Mouse (Mus musculus) right cerebral cortex, adult 2 months (tissue): ENCODE data around the gene Mgat5.

Experiments
- DNase-seq, 2 experiments: peaks; one replicate each; pipeline ENCODE4 v3.0.0; 2021 to 2022; ENCODE audit warnings: low spot score in 2 of 2

Mgat5 gene

DNA sequence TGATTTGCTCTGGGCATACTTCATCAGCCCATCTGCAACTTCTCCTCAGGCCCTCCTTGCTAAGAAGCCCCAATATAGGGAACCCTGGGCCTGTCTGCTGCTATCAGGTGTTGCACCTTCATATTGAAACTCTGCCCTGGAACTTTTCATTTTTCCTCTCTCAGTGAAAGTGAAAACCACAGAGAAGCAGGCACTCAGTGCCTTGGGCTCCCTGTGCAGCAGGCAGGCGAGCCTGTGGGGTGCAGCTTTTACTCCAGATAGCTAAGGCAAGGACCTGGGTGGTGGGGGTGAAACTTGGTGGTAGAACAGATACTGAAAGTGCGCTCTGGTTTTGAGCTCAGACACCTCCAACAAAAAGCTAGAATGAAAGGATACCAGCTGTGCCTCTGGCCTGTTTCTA, 100.8 kb downstream of the Mgat5 start:
- no peak for DNase-seq

DNA sequence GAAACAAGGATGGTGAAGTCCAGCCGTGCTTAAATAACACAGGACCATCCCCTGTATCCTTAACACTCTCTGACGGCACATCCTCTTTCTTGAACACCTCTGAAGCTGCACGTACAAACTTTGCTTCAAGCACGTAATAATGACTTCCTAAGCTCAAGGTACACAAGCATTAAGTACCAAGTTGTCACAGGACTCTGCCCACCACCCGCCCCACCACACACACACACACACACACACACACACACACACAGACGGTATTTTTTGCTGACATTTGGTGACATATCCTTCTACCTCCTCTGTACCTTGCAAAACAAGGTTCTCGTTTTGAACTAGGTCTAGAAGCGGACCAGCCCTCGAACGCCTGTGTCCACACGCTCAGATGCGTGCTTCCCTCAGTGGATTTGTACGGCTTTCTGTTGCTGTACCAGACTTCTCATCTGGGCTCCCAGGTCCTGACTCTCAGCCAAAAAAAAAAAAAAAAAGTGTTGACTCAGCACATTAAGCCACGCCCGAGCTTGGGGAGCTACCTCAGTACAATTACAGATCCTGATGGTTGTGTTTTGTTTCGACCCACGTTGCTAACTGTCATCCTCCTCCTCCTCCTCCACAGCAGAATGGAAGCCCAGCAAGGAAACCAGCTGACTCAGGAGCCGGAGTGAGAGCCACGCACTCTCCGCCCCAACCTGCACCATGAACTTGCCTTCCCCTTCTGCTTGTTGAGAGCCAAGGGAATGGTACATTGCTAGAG, 101.4 kb downstream of the Mgat5 start:
- DNase-seq = peak; percentile 21 to 25

DNA sequence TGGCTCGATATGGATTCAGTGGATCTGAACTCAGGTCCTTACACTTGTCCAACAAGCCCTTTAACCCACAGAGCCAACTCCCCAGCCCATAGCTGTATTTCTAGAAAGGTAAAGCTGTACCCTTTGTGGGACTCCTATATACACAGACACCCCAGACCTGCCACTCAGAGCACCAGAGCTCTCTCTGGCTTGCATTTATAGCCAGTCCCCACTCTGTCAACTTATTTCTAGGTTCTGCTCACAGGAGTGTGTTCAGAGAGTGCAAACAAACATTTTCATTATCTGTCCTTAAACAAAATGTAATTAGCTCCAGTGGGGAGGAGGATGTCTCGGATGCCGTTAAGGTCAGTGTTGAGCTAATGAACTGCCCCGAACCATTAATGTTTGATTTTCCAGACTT, 102.5 kb downstream of the Mgat5 start:
- DNase-seq = no peak

DNA sequence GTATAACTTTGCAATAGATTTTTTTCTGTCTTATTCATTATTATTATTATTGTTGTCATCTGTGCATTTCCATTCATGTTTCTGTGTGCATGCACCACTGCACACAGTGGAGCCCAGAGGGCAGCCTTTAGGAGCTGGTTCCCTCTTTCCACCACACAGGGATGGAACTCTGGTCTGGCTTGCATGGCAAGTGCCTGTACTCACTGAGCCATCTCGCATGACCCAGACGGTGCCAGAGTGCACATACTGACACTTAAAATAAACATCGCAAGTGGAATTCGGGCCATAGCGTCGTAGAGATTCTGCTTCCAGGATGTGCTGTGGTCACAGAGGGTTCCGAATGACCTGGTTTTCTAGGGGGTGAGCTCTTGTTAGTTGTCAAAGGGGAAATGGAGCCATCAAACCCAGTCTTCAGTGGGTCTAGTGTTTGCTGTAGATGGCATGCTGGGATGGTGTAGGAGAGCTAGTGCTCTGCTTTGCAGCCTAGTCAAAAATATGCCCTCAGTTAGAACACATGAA, 103.5 kb downstream of the Mgat5 start:
- DNase-seq = no peak

DNA sequence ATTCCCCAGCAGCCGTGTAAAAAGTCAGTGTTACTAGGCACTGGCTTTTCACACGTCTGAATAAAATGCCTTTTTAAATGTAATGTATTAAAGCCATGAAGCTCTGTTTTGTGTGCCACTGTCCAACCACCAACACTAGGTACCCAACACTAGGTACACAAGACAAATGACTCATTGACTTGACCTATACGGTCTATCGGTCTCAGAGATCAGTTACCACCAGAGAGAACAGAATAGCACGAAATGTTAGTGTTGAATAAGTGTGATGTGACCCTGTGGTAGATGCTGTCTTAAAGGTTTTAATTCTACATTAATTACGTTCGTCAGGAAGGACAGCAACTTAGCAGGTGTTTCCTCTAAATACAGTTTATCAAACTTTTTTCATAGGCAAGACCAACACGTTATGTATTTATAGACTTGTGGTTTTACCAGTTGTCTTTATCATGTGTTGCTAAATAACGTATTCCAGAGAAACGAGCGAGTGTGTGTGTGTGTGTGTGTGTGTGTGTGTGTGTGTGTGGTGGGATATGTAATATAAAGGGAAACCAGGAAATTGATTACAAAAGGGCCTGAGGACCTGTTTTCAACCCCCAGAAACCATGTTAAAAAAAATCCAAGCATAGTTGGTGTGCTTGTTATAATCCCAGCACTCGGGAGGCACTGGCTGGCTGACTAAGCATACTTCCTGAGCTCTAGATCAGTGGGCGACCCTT, 104.3 kb downstream of the Mgat5 start:
- DNase-seq = no peak

DNA sequence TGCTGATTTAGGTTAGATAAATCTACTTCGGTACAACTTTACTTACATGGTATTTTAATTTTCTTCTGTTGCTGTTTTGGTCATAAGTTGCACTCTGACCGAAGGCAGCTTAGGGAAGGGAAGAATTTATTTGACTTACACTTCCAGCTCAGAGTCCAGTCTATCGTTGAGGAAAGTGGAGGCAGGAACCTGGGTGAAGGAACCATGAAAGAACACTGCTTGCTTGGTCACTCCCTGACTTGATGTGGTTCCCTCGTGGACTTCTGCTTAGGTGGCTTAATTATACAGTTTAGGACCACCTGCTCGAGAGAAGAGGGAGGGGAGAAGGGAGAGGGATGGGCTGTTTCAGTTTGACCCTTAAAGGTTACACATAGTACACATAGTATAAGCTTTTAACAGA, 105.2 kb downstream of the Mgat5 start:
- DNase-seq = no peak

DNA sequence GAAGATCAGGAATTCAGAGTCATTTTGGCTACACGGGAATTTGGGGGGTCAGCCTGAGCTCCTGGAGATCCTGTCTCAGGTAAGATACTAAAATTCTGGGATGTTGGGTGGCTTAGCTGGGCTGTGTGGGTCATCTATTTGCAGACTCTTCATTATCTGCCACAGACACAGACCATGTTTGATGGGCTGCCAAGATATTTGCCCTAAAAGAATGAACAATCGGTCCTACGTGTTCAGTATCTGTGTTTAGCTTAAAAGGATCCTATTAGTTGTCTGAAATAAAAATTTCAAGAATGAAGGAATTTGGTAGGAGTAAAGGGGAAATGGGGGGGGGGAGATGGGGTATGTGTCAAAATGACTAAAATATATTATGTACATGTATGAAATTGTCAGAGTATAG, 105.9 kb downstream of the Mgat5 start:
- no peak for DNase-seq

DNA sequence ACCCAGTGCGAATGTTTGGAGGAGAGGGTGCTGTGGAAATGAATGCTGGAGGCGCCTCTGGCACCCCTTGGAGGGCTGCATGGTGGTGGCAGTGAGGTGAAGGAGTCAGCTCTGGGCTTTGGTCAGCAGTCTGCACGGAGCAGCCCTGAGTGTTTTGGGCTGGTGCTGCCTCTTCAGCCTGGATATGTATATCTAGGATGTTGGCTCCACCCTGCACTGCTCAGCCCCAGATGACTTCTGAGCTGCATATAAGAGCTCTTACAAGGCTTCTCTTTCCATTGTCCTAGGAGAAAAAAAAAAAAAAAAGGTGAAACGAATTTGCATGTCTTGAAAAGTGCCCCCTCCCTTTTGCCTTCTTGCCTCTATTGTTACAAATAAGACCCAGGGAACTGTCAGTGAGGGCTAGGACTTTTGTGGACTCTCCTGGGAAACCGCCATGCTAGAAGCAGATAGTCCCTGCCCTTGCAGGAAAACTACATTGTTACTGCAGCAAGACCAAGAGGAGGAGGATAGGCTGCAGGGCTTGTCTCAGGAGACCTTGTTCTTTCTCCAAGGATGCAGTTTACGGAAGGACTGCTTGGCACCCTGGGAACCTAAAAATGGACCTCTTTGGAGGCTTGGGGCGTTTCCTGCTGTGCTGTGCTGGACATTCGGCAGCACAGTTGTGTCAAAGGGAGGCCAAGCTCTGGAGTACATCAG, 109.0 kb downstream of the Mgat5 start:
- no peak for DNase-seq

DNA sequence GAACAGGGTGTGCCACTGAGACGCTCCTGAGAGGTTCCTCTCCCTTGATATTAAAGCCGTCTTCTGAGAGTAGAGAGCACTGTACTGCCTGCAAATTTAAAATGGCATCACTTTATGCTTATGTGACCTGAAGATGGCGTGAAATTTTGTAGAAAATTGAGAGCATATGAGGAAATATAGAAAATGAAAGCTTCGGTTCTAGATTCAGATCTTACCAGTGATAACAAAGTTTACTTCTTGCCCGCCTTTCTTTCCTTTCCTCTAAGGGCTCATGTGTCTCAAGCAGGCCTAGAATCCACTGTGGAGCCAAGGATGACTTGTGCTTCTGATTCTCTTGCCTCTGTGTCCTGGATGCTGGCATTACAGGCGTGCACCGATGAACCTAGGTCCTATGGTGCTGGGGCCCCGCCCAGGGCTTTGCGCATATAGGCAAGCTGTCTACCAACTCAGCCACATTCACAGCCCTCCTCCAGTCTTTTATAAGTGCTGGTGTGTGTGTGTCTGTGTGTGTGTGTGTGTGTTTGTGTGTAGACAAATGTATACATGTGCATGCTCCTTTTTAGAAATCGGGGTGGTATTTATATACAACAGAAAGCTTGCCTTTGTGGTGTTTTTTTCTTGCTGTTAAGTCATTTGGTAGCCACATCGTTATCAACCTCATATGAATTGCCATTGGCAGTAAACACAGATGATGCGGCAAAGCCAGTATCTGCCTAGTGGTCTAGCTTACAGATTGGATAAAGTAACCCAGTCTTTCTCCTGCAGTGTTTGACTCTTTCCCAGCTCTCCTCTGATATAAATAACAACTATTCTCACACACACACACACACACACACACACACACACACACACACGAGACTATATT, 111.2 kb downstream of the Mgat5 start:
- no peak for DNase-seq

DNA sequence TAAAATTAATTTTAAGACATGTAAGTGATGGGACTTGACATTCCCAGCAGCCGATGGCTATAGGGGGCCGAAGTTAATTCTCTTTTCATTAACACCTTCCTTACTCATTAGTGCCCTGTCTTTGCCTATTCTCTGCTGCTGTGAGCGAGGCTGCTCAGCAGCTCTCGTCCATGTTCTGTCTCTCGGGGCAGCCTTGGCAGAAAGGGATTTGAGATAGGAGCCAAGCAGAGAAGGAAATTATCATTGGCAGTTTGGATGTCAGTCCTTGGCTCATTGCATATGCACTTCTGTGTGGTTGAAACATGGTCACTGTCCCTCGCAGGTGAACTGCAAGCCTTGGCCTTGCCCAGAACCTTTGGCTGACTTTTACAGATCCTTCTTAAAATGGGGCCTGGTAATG, 111.8 kb downstream of the Mgat5 start:
- DNase-seq = no peak

DNA sequence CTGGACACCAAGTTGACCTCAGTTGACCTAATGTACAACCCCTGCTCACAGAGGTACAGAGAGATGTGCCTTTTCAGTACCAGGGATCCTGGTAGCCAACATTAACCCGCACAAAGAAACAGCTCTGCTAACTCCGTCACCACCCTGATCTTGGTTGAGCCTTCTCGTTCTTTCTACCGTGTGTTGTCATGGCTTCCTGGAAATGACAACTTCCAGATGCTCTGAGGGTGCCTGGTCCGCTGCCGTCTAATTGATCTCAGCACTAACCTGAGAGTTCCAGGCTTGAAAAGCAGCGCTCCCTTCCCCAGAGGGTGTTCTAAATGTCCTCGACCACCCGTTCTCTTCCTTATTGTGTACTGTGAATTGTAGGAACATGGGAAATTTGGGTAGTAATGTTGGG, 112.7 kb downstream of the Mgat5 start:
- no peak for DNase-seq

DNA sequence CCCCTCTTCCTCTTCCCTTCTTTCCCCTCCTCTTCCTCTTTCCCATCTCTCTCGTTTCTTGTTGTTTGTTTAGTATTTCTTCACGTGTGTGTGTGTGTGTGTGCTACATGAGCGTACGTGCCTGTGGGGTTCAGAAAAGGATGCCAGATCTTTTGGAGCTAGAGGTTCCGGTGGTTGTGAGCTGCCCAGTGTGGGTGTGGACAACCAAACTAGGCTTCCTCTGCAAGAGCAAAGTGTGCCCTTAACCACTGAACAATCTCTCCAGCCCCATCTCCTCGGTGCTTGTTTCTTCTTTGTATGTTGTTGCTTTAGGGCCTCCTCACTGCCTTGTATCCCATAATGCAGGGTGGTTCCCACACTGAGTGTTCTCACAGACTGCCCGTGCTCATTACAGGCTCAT, 113.7 kb downstream of the Mgat5 start:
- no peak for DNase-seq

DNA sequence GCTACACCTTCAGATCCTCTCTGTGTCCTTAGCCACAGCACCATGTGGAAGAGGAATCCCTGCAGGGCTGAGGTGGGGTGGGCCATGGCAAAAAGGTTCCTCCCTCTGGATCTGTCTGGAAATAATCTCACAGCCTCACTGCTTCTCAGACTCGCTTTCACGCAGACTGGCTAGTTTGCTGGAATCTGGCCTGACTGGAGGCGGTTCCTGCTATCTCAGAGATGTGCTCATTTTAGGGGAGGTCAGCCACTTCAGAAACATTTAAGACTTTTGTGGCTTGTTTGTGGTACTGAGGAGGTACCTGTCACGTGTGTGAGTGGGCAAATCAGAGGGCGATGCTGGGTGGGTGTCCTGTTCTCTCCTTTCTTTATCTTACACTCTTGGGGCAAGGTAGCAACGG, 115.0 kb downstream of the Mgat5 start:
- DNase-seq = peak in 1 of 2 experiments; percentile 27

DNA sequence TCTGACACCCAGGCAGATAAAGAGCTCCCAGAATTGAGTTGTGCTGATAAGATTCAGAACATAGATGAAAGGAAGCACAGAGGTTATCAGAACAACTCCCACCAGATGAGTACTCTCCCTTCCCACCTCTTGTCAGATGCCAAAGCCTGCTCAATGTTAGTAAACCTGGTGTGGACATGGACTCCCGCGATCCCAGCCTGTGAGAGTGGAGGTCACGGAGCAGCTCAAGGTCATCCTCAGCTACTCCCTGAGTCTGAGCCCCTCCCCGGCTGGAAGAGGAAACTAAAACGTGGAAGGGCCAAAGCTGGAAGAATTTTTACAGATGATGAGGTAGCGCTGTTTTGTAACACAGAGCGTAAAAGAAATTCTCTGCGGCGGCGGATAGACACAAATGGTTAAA, 116.1 kb downstream of the Mgat5 start:
- DNase-seq = no peak

DNA sequence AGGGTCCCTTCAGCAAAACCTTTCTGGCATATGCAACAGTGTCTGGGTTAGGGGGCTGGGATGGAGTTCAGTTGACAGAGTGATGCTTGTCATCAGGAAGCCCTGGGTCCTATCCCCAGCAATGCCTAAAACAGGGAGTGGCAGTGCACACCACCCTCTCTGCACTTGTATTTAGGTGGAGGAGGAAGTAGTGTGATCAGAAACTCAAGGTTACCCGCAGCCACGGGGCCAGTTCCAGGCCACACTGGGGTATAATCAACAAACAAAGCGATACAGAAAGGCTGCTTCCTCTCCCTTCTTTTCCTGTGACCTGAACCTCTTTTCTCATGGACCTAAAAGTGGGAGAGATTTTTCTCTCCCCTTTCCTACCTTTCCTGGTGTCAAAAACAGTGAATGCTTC, 116.8 kb downstream of the Mgat5 start:
- no peak for DNase-seq

DNA sequence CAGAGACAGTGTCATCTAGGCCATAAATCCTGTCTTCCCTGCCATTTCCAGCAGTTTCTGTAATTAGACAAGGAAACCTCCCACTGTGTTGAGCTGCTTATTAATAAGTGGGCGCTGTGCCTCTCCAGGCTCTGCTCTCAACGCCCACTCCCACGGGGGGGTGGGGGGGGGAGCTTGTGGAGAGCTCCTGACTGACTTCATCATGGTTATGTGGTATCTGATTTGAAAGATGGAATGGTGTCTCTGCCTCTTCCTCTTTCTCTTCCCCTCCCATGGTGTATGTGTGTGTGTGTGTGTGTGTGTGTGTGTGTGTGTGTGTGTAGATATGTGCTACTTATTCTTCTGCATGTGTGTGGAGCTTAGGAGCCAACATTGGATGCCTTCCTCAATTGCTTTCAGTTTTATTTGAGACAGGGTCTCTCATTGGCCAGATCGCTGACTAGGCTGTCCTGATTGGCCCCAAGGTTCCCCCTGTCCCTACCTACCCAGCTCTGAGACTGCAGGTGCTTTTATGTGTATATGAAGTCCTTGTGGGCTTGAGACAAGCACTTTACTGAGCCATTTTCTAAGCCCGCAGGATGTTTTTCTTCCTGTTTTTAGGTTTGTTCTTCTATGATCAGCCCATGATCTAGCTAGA, 117.5 kb downstream of the Mgat5 start:
- DNase-seq = no peak

DNA sequence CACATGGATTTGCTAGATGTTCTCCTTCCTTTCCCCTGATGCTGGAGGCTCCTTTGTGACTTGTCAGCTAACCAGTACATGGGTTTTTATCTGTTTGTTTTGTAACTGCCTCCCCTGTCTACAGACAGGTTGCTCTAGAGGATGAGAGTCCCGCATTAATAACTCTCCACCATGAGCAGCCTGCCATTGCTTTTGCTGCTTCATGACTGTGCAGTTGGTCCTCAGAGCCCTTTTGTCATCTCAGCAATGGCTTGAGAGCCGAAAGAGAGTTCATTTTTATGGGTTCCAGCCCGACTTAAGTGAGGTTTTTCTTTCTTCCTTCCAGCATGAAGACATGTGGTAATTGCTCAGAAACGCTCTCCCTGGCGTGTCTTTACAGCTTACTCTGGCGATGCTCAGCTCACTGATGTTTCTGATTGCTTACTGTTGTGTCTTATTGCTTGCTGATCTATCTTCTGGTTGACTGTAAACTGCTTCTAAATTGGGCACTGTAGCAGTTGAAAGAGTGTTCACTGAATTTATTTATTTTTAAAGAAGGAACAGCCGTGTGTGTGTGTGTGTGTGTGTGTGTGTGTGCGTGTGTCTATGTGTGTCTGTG, 120.9 kb downstream of the Mgat5 start:
- DNase-seq = no peak

DNA sequence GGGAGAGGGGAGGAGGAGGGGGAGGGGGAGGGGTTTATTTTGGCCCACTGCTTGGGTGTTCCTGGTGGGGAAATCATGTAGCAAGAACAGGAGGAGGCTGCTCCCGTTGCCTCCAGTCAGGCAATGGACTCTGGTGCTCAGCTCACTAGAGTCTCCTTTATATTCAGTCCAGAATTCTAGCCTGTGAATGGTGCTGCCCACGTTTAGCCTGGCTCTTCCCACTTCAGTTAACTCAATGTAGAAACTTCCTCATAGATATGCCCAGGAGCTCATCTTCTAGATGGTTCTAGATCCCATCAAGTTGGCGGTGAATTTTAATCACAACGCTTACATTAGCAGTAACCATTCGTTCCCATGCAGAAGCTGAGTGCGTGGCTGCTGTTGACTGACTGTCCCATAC, 123.0 kb downstream of the Mgat5 start:
- DNase-seq = no peak

DNA sequence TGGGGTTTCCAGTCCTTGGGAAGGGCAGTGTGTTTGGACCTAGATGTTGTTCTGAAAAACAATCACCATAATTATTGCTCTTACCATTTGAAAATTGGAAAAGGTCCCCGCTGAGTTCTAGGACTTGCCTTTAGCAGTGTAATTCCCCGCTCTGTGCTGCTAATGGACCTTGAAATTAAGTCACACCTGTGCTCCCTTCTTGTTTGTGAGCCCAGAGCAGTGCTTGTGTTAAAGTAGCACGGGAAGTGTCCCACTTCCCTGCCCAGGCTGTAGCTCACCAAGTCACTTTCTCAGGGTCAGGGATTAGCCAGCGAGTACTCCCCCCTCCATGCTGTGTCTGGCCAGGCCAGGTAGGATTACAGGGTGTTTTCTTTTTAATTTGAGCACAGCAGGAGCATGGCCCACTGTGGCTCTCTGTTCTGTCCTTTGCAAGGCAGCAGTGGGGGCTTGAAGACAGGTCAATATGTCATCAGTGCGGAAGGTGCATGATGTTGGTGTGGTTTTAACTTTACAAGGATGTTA, 123.6 kb downstream of the Mgat5 start:
- DNase-seq = no peak

DNA sequence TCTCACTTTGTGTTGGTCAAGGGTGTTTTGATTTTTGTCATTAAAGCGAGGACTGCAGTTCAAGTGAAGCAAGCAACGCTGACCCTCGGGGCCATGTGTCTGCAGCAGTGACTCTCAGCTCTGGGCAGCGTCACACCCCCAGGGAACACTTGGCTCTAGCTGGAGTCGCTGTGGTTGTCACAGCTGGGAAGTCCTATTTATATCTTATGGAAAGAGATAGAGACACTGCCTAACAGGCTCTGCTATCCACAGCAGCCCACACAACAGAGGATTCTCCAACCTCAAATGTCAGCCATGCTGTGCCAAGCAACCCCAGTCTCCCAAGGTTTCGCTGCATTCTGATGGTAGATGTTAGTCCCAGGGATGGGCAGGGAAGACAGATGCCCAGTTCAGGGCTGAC, 125.0 kb downstream of the Mgat5 start:
- DNase-seq = peak; percentile 23 to 45

DNA sequence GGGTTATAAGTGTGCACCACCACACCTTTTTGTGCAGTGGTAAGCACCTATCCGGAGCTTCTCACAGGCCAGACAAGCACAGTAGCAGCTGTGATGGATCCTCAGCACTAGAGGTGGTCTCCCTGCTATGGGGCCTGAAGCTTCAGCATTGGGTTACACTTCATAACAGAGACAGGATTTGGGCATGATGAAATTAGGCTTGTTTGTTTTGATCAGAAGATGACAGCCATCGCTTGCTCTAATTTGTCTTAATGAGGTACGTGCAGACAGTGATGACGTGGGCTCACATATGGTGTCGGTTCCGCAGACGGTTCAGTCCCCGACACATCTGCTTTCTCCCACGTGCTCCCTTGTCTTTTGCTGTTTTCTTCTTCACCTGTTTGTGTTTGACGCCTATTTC, 132.9 kb downstream of the Mgat5 start:
- no peak for DNase-seq
